Mouse (Mus musculus) cerebellum, adult 2 months (tissue): ENCODE measurements at regions not wholly inside any gene's neighbourhood (a gene's known extent, or its start where the extent isn't known, plus 50 kb on each side); places are given as distances from the start of the nearest gene placed in this dataset.

Experiments used
- CTCF ChIP-seq: fragments of 200-500 bp; IDR thresholded peaks from 2 replicates; pipeline ENCODE4 v1.5.1; 2011; ENCODE audit warnings: low read depth, mild to moderate bottlenecking, control low read depth, low read length, moderate library complexity, borderline replicate concordance; ENCODE audit not compliant: insufficient read depth
- POLR2A ChIP-seq: fragments of 200-500 bp; IDR thresholded peaks from 2 replicates; pipeline ENCODE4 v1.6.1; 2011; ENCODE audit warnings: low read length, control low read depth, borderline replicate concordance; ENCODE audit not compliant: insufficient read depth

GRCm38 (mm10) chr15:61536332-61536716 lies 613.5 kb upstream of the A1bg start:
- TF ChIP-seq CTCF = no peak
- TF ChIP-seq POLR2A = no peak
